Mouse (Mus musculus) lung, postnatal 0 days (tissue): ENCODE results near the gene Idua. TPM values are rescaled to one million over a fixed set of nuclear protein-coding genes. Genes with fewer than 3 reads are reported as not detected.
A peak's percentile ranks its signal among the peaks of the same experiment; 100 is the strongest.

Experiments used
- ATAC-seq: fragments of 200-750 bp; cut with Nextera tagmentation; 2 replicates; pipeline ENCODE4 v1.8.0; 2017; ENCODE audit warnings: moderate library complexity
- DNase-seq: peaks from one replicate; pipeline ENCODE4 v3.0.0-alpha.2; 2016; ENCODE audit warnings: low spot score
- H3K27ac ChIP-seq: fragments of 300-500 bp; sonication (generic); 2 replicates; pipeline ENCODE4 v1.5.1; 2014; ENCODE audit warnings: antibody characterized with exemption, mild to moderate bottlenecking, low read length, mixed read lengths
- H3K27me3 ChIP-seq: fragments of 300-500 bp; sonication (generic); replicated peaks from 2 replicates; pipeline ENCODE4 v1.6.1; 2014; ENCODE audit warnings: low read length, mixed read lengths; ENCODE audit not compliant: insufficient read depth
- H3K36me3 ChIP-seq: fragments of 300-500 bp; sonication (generic); 2 replicates; pipeline ENCODE4 v1.6.1; 2014; ENCODE audit warnings: low read length, mixed read lengths; ENCODE audit not compliant: insufficient read depth
- H3K4me1 ChIP-seq: fragments of 300-500 bp; sonication (generic); 2 replicates; pipeline ENCODE4 v1.6.1; 2014; ENCODE audit warnings: antibody characterized with exemption, low read depth, low read length, mixed read lengths; ENCODE audit not compliant: insufficient read depth
- H3K4me2 ChIP-seq: fragments of 300-500 bp; sonication (generic); replicated peaks from 2 replicates; pipeline ENCODE4 v1.6.1; 2014; ENCODE audit warnings: low read depth, mild to moderate bottlenecking, low read length, moderate library complexity, mixed read lengths
- H3K4me3 ChIP-seq: fragments of 300-500 bp; sonication (generic); 2 replicates; pipeline ENCODE4 v1.5.1; 2014; ENCODE audit warnings: low read depth, low read length
- H3K9ac ChIP-seq: fragments of 300-500 bp; sonication (generic); replicated peaks from 2 replicates; pipeline ENCODE4 v1.6.1; 2014; ENCODE audit warnings: low read depth, mild to moderate bottlenecking
- H3K9me3 ChIP-seq: fragments of 300-500 bp; sonication (generic); 2 replicates; pipeline ENCODE4 v1.6.1; 2016; ENCODE audit warnings: low read length, mixed read lengths
- CTCF ChIP-seq: IDR thresholded peaks from 2 replicates; pipeline ENCODE4 v1.5.1; 2016; ENCODE audit warnings: antibody characterized with exemption, mild to moderate bottlenecking
- EP300 ChIP-seq: IDR thresholded peaks from 2 replicates; pipeline ENCODE4 v1.6.1; 2016; ENCODE audit warnings: antibody characterized with exemption, mild to moderate bottlenecking, control low read depth
- WGBS: fragments of 180-500 bp; shearing (Covaris S2); extraction: QIAGEN DNeasy Blood & Tissue Kit; methylation state at CpG from one replicate; pipeline ENCODE4 v1.1.7; 2014; 5-methylcytosine and 5-hydroxymethylcytosine counted together
- polyA plus RNA-seq: library from polyadenylated mRNA; unstranded; fragments of >200 nt; fragmentation: Nextera tagmentation; extraction: Ambion mirVana; gene quantifications from 2 replicates; pipeline ENCODE4 v1.2.1, GENCODE M21; 2015

Idua gene
- polyA plus RNA-seq, 1 experiment from 2014 or later, result 7.1 TPM

GRCm38 (mm10) chr5:108697341-108697753 lies 37.2 kb downstream of the Idua start:
- Histone ChIP-seq H3K9ac (no peak overlapping the region), H3K4me2 (no peak overlapping the region), H3K36me3 (no peaks in the 10 kb centered on the region), H3K27ac (no peak overlapping the region), H3K4me1 (peaks cover 6% of the 10 kb centered on the region; the same call in 1 of the 2 replicates), H3K9me3 (no peaks in the 10 kb centered on the region), H3K27me3 (no peaks in the 10 kb centered on the region), H3K4me3 (no peak overlapping the region)
- 42% methylated on average over 4 of the region's 4 CpGs for WGBS
- no peak for ATAC-seq
- no peak for TF ChIP-seq CTCF
- TF ChIP-seq EP300, result no peak
- DNase-seq, result no peak

DNA sequence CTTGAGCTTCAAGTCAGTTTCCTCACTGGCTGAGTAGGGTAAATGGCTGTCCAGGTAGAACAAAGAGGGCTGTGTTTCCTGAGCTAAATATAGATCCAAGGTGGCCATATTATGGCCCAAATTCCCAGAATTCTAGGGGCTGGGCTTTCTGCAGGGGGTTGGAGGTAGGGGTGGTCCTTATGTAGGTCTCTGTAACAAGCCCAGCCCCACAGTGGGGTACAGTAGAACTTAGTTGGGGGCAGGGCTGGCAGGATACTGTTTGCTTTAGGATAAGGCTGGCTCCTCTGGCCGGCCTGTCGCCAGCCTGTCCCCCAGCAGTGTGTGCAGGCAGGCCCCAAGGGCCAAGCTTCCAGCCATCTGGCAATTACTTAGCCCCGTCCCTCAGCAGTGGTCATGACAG lies 40.2 kb downstream of the Idua start:
- 22% methylated on average over 3 of the region's 3 CpGs for WGBS
- no peaks in the 10 kb centered on the region for H3K9me3 ChIP-seq
- no peak for DNase-seq
- no peak overlapping the region for H3K4me3 ChIP-seq
- H3K4me1 ChIP-seq, result peaks cover 6% of the 10 kb centered on the region; the same call in 1 of the 2 replicates
- no peak overlapping the region for H3K9ac ChIP-seq
- TF ChIP-seq EP300, result no peak
- no peak for TF ChIP-seq CTCF
- H3K27ac ChIP-seq, result no peak overlapping the region
- no peaks in the 10 kb centered on the region for H3K27me3 ChIP-seq
- H3K36me3 ChIP-seq, result peaks cover 4% of the 10 kb centered on the region
- no peak overlapping the region for H3K4me2 ChIP-seq
- no peak for ATAC-seq

- Histone ChIP-seq H3K4me1 (peaks cover 6% of the 10 kb centered on the region; the same call in 1 of the 2 replicates), H3K27me3 (no peaks in the 10 kb centered on the region), H3K36me3 (peaks cover 13% of the 10 kb centered on the region), H3K27ac (no peak overlapping the region), H3K9me3 (no peaks in the 10 kb centered on the region), H3K4me2 (no peak overlapping the region), H3K4me3 (no peak overlapping the region), H3K9ac (no peak overlapping the region)
- no peak for DNase-seq
- TF ChIP-seq CTCF (no peak), EP300 (no peak)
- ATAC-seq, result no peak
- 80% methylated on average over 10 of the region's 10 CpGs for WGBS
Measured at GRCm38 (mm10) chr5:108701341-108702021, 41.4 kb downstream of the Idua start.

DNA sequence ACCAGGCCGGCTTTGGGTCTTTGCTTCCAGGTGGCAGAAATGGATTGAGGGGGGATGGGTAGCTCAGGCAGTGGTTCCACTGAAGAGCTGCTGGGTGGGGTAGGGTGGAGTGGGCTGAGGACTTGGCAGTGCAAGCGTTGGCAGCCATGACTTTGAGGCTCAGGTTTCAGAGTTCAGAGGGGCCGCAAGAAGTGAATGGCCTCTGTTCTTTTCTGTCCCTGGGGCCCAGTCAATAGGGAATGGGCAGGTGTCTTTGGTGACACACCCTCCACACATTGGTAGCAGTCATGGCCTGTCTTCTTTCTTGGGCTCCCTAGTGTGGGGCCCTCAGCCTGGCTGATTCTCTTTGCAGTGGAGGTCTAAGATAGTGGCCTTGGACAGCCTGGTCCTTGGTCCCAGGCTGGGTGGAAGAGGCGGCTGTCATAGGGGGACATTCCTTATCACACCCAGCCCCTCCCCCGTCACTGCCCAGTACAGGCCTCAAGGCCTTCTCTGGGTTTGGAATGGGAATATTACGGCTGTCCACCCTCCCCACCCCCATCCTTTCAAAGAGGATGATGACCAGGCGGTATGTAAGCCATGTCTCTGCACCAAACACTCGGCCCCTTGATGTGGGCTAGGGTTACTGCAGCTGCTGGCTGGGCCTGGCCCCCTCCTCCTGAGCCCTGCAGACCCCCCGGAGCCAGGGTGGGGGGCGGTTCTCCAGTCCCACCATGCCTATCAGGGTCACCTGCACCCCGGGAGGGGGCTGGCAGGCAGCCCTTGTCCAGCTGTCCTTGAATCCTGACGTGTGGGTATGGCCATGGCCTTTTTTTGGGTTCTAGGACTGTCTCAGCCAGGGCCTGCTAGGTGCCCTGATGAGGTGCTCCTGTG lies 43.9 kb downstream of the Idua start:
- no peak overlapping the region for H3K4me3 ChIP-seq
- ATAC-seq (peak; percentile 35; the same call in 1 of the 2 replicates), DNase-seq (peak; percentile 23)
- TF ChIP-seq EP300 (no peak), CTCF (no peak)
- peaks cover 13% of the 10 kb centered on the region for H3K36me3 ChIP-seq
- H3K4me1 ChIP-seq, result peaks cover 6% of the 10 kb centered on the region; the same call in 1 of the 2 replicates
- H3K27me3 ChIP-seq, result no peaks in the 10 kb centered on the region
- H3K9me3 ChIP-seq, result no peaks in the 10 kb centered on the region
- no peak overlapping the region for H3K4me2 ChIP-seq
- no peak overlapping the region for H3K9ac ChIP-seq
- H3K27ac ChIP-seq, result no peak overlapping the region
- 69% methylated on average over 12 of the region's 12 CpGs for WGBS

DNA sequence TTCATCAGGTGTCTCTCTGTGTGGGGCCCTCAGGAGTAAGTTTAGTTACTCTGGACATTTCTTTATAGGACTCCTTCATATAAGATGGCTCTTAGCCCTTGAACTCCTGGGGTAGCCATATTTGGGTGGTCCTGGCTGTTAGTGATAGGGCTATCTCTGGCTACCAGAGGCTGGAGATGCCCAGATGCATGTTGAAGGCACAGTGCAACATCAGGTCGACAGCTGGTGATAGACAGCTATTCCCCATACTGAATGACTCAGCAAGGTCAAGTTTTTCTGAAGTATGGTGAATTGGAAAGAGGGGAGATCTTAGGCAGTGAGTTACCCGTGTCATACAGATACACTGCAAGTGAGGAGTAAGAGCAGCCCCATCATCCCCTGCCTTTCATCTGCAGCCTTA lies 47.6 kb downstream of the Idua start:
- Histone ChIP-seq H3K4me2 (no peak overlapping the region), H3K9ac (no peak overlapping the region), H3K9me3 (no peaks in the 10 kb centered on the region), H3K36me3 (peaks cover 13% of the 10 kb centered on the region), H3K27me3 (no peaks in the 10 kb centered on the region), H3K27ac (no peak overlapping the region), H3K4me1 (no peaks in the 10 kb centered on the region), H3K4me3 (no peak overlapping the region)
- no peak for ATAC-seq
- TF ChIP-seq CTCF, result no peak
- no peak for TF ChIP-seq EP300
- DNase-seq, result no peak
- 73% methylated on average over 2 of the region's 2 CpGs for WGBS

- H3K9ac ChIP-seq, result no peak overlapping the region
- ATAC-seq (no peak), DNase-seq (no peak)
- TF ChIP-seq CTCF (no peak), EP300 (no peak)
- H3K4me3 ChIP-seq, result no peak overlapping the region
- no peaks in the 10 kb centered on the region for H3K4me1 ChIP-seq
- no peak overlapping the region for H3K27ac ChIP-seq
- H3K27me3 ChIP-seq, result no peaks in the 10 kb centered on the region
- H3K4me2 ChIP-seq, result no peak overlapping the region
- WGBS, result 90% methylated on average over 1 of the region's 1 CpGs
- H3K36me3 ChIP-seq, result peaks cover 13% of the 10 kb centered on the region
- no peaks in the 10 kb centered on the region for H3K9me3 ChIP-seq
Measured at GRCm38 (mm10) chr5:108708419-108708818, 48.3 kb downstream of the Idua start.
